Mouse (Mus musculus) small intestine, adult 2 months (tissue): Measurements from ENCODE around the gene Crhbp. TPM values are rescaled to one million over a fixed set of nuclear protein-coding genes. Genes with fewer than 3 reads are reported as not detected.

ENCODE experiments used
- H3K27ac ChIP-seq: fragments of 200-500 bp; 2 replicates; pipeline ENCODE4 v1.5.1; 2012; ENCODE audit warnings: low read depth, low read length, control low read depth, inconsistent platforms; ENCODE audit not compliant: insufficient read depth
- H3K27me3 ChIP-seq: fragments of 200-500 bp; 2 replicates; pipeline ENCODE4 v1.6.1; 2012; ENCODE audit warnings: mild to moderate bottlenecking, moderate library complexity, low read length, inconsistent platforms; ENCODE audit not compliant: control insufficient read depth, insufficient read depth
- H3K36me3 ChIP-seq: fragments of 200-500 bp; 2 replicates; pipeline ENCODE4 v1.6.1; 2012; ENCODE audit warnings: mild to moderate bottlenecking, low read length, control low read depth, inconsistent platforms; ENCODE audit not compliant: control insufficient read depth, insufficient read depth
- H3K4me1 ChIP-seq: fragments of 200-500 bp; 2 replicates; pipeline ENCODE4 v1.6.1; 2012; ENCODE audit warnings: low read length, inconsistent platforms, mixed read lengths; ENCODE audit not compliant: control insufficient read depth, insufficient read depth, insufficient read length
- H3K4me3 ChIP-seq: fragments of 200-500 bp; 2 replicates; pipeline ENCODE4 v1.5.1; 2012; ENCODE audit warnings: low read depth, mild to moderate bottlenecking, control low read depth, inconsistent platforms, low read length, moderate library complexity
- CTCF ChIP-seq: fragments of 200-500 bp; IDR thresholded peaks from 2 replicates; pipeline ENCODE4 v1.5.1; 2012; ENCODE audit warnings: low read depth, mild to moderate bottlenecking, control low read depth, inconsistent platforms, low read length, moderate library complexity, mixed read lengths; ENCODE audit not compliant: insufficient replicate concordance, insufficient read length; ENCODE audit errors: extremely low read depth
- POLR2A ChIP-seq: fragments of 200-500 bp; IDR thresholded peaks from 2 replicates; pipeline ENCODE4 v1.6.1; 2012; ENCODE audit warnings: low read depth, mild to moderate bottlenecking, control low read depth, inconsistent platforms, low read length, moderate library complexity
- WGBS: fragments of 180-500 bp; shearing (Covaris S2); methylation state at CpG from one replicate; pipeline ENCODE4 v1.1.7; 2018; 5-methylcytosine and 5-hydroxymethylcytosine counted together
- polyA plus RNA-seq: library from polyadenylated mRNA; depleted of rRNA; stranded (reverse); fragments of >200 nt; gene quantifications from 2 replicates; pipeline ENCODE4 v1.2.3, GENCODE M21; 2012

Gene Crhbp
- polyA plus RNA-seq, 1 experiment = not detected

DNA sequence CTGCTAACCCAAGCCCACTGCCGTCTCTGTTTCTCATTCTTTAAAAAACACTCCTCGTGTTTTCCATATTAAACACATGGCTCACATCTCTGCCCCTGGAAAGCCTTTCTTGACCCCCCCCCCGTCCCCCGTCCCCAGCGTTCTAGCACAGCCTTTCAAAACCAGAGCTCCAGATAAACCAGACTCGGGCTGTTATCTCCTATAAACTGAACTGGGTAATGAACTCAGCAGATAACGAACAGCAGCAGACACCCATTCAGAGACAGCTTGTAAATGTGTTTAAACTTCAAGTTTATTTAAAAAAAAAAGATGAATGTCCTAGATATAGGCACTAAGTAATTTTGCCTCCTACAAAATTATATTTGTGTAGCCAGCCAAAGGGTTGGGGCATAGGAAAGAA lies 30.4 kb upstream of the Crhbp start:
- Histone ChIP-seq H3K4me3 (no peak overlapping the region), H3K4me1 (no peaks in the 10 kb centered on the region), H3K36me3 (no peaks in the 10 kb centered on the region), H3K27ac (no peak overlapping the region), H3K27me3 (no peaks in the 10 kb centered on the region)
- TF ChIP-seq CTCF = no peak
- no peak for TF ChIP-seq POLR2A
- WGBS = 24% methylated on average over 7 of the region's 7 CpGs

DNA sequence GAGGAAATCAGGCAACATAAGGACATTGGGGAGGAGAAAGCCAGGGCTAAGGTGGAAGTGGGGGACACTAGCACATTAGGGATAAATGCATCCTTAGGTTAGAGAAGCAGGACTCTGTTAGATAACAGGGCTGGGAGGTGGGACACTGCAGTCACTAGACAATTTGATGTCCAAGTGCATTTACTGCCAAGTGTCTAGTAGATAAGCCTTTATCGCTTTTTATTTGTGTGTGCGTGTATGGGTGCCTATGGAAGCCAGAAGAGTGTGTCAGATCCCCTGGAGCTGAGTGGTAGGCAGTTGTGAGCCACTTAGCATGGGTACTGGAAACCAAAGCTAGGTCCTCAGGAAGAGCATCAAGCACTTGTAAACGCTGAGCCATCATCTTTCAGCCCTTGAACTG lies 29.6 kb upstream of the Crhbp start:
- Histone ChIP-seq H3K27me3 (no peaks in the 10 kb centered on the region), H3K27ac (no peak overlapping the region), H3K36me3 (no peaks in the 10 kb centered on the region), H3K4me3 (no peak overlapping the region), H3K4me1 (no peaks in the 10 kb centered on the region)
- 74% methylated on average over 3 of the region's 3 CpGs for WGBS
- no peak for TF ChIP-seq CTCF
- TF ChIP-seq POLR2A = no peak

DNA sequence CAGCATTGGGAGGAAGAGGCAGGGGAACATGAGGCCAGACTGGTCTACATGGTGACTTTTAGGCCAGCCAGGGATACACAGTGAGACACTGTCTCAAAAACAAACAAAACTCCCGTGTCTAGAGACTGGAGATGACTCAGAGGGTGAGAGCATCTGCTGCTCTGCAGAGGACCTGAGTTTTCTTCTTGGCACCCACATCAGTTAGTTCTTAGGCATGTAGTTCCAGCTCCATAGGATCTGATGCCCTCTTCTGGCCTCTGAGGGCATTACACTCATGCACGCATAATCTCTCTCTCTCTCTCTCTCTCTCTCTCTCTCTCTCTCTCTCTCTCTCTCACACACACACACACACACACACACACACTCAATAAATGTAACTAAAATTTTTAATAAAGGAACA lies 26.2 kb upstream of the Crhbp start:
- Histone ChIP-seq H3K36me3 (no peaks in the 10 kb centered on the region), H3K4me3 (no peak overlapping the region), H3K27me3 (no peaks in the 10 kb centered on the region), H3K4me1 (no peaks in the 10 kb centered on the region), H3K27ac (no peak overlapping the region)
- no peak for TF ChIP-seq CTCF
- no peak for TF ChIP-seq POLR2A
- 51% methylated on average over 2 of the region's 2 CpGs for WGBS

DNA sequence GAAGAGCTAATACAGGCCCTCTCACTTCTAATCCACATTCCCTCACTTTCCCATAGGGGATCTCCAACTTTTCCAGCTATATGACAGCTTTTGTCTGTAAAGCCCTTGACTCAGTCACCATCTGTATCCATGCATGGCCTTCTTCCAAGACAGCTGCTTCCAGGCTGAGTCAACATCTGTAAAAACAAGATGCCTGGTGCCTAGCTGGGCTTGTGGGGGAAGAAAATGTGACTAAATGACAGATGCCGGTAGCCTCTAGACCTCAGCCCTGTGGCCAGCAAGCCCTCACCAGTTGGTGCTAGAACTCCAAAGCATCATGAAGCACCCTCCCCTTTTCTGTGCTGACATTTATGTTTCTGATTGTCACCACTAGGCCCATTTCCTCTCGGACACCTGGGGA lies 6.8 kb upstream of the Crhbp start:
- H3K27me3 ChIP-seq = no peaks in the 10 kb centered on the region
- H3K27ac ChIP-seq = no peak overlapping the region
- WGBS = 55% methylated on average over 2 of the region's 2 CpGs
- TF ChIP-seq CTCF = no peak
- TF ChIP-seq POLR2A = no peak
- H3K36me3 ChIP-seq = no peaks in the 10 kb centered on the region
- H3K4me1 ChIP-seq = no peaks in the 10 kb centered on the region
- no peak overlapping the region for H3K4me3 ChIP-seq

DNA sequence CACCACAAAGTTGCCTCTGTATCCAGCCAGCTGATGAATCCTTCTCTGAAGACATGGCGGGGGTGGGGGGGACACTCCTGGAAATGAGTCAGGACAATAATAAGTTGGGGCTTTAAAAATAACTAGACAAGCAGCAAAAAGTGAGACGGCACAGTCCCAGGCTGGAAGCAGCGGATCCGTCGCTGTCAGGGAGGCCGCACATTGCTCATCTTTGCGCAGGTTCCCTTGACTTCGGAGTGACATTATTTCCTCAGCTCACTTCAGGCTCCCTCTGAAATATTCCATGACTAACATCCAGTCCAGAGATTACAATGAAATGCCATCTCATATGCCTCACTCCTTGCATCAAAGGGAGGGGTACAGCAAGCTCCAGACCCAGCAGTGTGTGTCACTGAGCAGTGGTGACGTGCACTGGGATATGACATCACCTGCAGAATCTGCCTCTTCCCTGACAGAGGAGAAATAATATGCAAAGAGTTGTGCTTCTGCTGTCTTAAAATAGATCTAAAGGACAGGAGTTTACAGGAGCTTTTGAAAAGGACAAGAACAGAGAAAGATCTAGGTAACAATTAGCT lies 6.0 kb upstream of the Crhbp start:
- TF ChIP-seq CTCF (no peak), POLR2A (no peak)
- WGBS = 87% methylated on average over 9 of the region's 9 CpGs
- H3K4me1 ChIP-seq = no peaks in the 10 kb centered on the region
- no peaks in the 10 kb centered on the region for H3K36me3 ChIP-seq
- H3K4me3 ChIP-seq = no peak overlapping the region
- H3K27me3 ChIP-seq = no peaks in the 10 kb centered on the region
- H3K27ac ChIP-seq = no peak overlapping the region

DNA sequence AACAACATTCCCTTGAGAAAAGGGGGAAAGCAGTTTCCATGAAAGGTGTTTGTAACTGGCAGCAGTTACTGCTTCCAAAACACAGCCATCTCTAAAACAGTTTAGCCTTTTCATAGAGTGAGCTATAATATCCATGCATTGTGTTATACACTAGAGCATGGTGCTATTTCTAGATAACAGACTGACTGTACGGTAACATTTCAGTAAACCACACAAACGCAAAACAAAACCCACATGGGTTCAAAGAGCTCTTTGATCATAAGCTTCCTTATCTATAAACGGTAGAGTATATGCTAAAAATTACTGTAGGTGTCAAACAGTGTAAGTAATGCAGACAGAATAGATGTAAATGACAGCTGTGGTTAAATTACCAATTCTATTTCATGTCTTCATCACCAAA lies 5.0 kb upstream of the Crhbp start:
- no peak overlapping the region for H3K4me3 ChIP-seq
- WGBS = 35% methylated on average over 3 of the region's 3 CpGs
- H3K27me3 ChIP-seq = no peaks in the 10 kb centered on the region
- TF ChIP-seq POLR2A (no peak), CTCF (no peak)
- no peak overlapping the region for H3K27ac ChIP-seq
- no peaks in the 10 kb centered on the region for H3K4me1 ChIP-seq
- no peaks in the 10 kb centered on the region for H3K36me3 ChIP-seq

DNA sequence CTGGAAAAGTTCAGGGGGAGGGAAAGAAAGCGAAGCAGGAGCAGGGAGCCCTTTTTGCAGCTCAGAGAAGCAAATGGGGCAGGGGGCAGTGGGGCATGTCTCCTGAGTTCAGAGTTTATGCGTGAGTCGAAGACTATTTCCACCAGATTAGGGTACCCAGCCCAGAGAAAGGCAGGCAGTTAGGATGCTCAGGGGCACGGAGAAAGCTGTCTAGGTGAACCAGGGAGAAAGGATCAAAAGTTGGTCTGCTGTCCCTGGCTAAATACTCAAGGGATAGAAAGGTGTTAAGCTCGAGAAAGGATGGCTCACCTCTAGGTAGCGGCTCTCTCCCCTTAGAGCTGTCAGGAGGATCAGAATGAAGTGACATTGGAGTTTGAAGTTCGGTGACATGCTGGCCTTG lies 433 bp downstream of the Crhbp start:
- H3K27me3 ChIP-seq = peaks cover 17% of the 10 kb centered on the region
- no peak overlapping the region for H3K4me3 ChIP-seq
- 41% methylated on average over 7 of the region's 7 CpGs for WGBS
- H3K27ac ChIP-seq = no peak overlapping the region
- TF ChIP-seq CTCF (no peak), POLR2A (no peak)
- 0 out of 2 replicates have a peak, but pooled peaks cover 4% of the 10 kb centered on the region for H3K4me1 ChIP-seq
- H3K36me3 ChIP-seq = no peaks in the 10 kb centered on the region
